Mouse (Mus musculus): Measurements from ENCODE around the gene Arid2. TPM values are rescaled to one million over a fixed set of nuclear protein-coding genes. Genes with fewer than 3 reads are reported as not detected.
"Not testable (repeated sequence)": the region's sequence is repeated elsewhere in the genome, so short reads cannot be mapped to it uniquely, and the experiment has no call there.

Arid2 gene
- total RNA-seq, 2 experiments from 2014 or later, result 35.3 to 36.0 TPM

GRCm38 (mm10) chr15:96392878-96393277, 105.6 kb downstream of the Arid2 start:
- intact Hi-C loops (cut with DNase I), result no loop called here
- no peak for DNase-seq (ENCODE audit: low spot score in 2 of 2)

- intact Hi-C loops (cut with DNase I), result no loop called here
- no peak for DNase-seq (ENCODE audit: low spot score in 2 of 2)
Observed at GRCm38 (mm10) chr15:96395071-96395470, 107.8 kb downstream of the Arid2 start.

GRCm38 (mm10) chr15:96396641-96397344, 109.5 kb downstream of the Arid2 start:
- intact Hi-C loops (cut with DNase I), result no loop called here
- DNase-seq (ENCODE audit: low spot score in 2 of 2), result no peak

- intact Hi-C loops (cut with DNase I), result no loop called here
- DNase-seq (ENCODE audit: low spot score in 2 of 2), result peak; percentile 38 to 68
Observed at GRCm38 (mm10) chr15:96398333-96398732, 111.0 kb downstream of the Arid2 start.

- peak in 1 of 2 experiments; percentile 73 for DNase-seq (ENCODE audit: low spot score in 2 of 2)
- intact Hi-C loops (cut with DNase I), result no loop called here
Observed at GRCm38 (mm10) chr15:96405548-96405947, 118.2 kb downstream of the Arid2 start.

- DNase-seq (ENCODE audit: low spot score in 2 of 2), result no peak
Observed at GRCm38 (mm10) chr15:96406253-96406652, 118.9 kb downstream of the Arid2 start.

GRCm38 (mm10) chr15:96407151-96407550, 119.8 kb downstream of the Arid2 start:
- intact Hi-C loops (cut with DNase I), result no loop called here

More at GRCm38 (mm10) chr15:96406253-96406652, 118.9 kb downstream of the Arid2 start:
- intact Hi-C loops (cut with DNase I), result no loop called here

GRCm38 (mm10) chr15:96408717-96409121, 121.4 kb downstream of the Arid2 start:
- DNase-seq (ENCODE audit: low spot score in 2 of 2), result peak in 1 of 2 experiments; percentile 77
- intact Hi-C loops (cut with DNase I), result no loop called here

More at GRCm38 (mm10) chr15:96407151-96407550, 119.8 kb downstream of the Arid2 start:
- DNase-seq (ENCODE audit: low spot score in 2 of 2), result no peak

GRCm38 (mm10) chr15:96418161-96418560, 130.8 kb downstream of the Arid2 start:
- intact Hi-C loops (cut with DNase I), result no loop called here
- no peak for DNase-seq (ENCODE audit: low spot score in 2 of 2)

GRCm38 (mm10) chr15:96419920-96420319, 132.6 kb downstream of the Arid2 start:
- DNase-seq (ENCODE audit: low spot score in 2 of 2), result no peak
- intact Hi-C loops (cut with DNase I), result no loop called here

- intact Hi-C loops (cut with DNase I), result no loop called here
- DNase-seq (ENCODE audit: low spot score in 2 of 2), result no peak
Observed at GRCm38 (mm10) chr15:96434202-96434601, 146.9 kb downstream of the Arid2 start.

- intact Hi-C loops (cut with DNase I); DNase-seq (ENCODE audit: low spot score in 2 of 2): not testable (repeated sequence)
Observed at GRCm38 (mm10) chr15:96441480-96441879, 154.2 kb downstream of the Arid2 start.

- intact Hi-C loops (cut with DNase I), result no loop called here
- DNase-seq (ENCODE audit: low spot score in 2 of 2), result no peak
Observed at GRCm38 (mm10) chr15:96446785-96447184, 159.5 kb downstream of the Arid2 start.

GRCm38 (mm10) chr15:96448656-96449299, 161.5 kb downstream of the Arid2 start:
- intact Hi-C loops (cut with DNase I), result no loop called here
- peak in 1 of 2 experiments; percentile 37 for DNase-seq (ENCODE audit: low spot score in 2 of 2)

GRCm38 (mm10) chr15:96453346-96453745, 166.0 kb downstream of the Arid2 start:
- intact Hi-C loops (cut with DNase I), result no loop called here
- no peak for DNase-seq (ENCODE audit: low spot score in 2 of 2)

Small RNA genes within 50 kb of the gene (microRNA-seq; reads per million reads assigned to microRNA genes)
- gene Gm25397, result 0 reads per million in 2 experiments

Other genes starting within 250 kb of the Arid2 start
- 10 to 100 TPM; 44.8 to 47.8 TPM for gene Scaf11, start 173.3 kb downstream of the Arid2 start, total RNA-seq (2021)

Measured in left cerebral cortex, postnatal 25 days (tissue).